Mouse (Mus musculus): ENCODE measurements around the gene Nemf.
"Not testable (repeated sequence)": the region's sequence is repeated elsewhere in the genome, so short reads cannot be mapped to it uniquely, and the experiment has no call there.

The Nemf gene

DNA sequence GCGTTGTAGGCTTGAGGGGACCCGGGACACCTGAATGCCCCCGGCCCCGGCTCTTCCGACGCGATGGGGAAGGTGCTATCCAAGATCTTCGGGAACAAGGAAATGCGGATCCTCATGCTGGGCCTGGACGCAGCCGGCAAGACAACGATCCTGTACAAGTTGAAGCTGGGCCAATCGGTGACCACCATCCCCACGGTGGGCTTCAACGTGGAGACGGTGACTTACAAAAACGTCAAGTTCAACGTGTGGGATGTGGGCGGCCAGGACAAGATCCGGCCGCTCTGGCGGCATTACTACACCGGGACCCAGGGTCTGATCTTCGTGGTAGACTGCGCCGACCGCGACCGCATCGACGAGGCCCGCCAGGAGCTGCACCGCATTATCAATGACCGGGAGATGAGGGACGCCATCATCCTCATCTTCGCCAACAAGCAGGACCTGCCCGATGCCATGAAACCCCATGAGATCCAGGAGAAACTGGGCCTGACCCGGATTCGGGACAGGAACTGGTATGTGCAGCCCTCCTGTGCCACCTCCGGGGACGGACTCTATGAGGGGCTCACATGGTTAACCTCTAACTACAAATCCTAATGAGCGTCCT is 15.9 kb upstream of the Nemf start:
- DNase-seq (ENCODE audit: low spot score), result peak; percentile 49

GRCm38 (mm10) chr12:69371854-69372671 is 15.1 kb upstream of the Nemf start, which contains the start of the genes Arf6 and Gm9887:
Gene Arf6 (plus strand): TSS chr12:69372150.
Gene Gm9887 (minus strand): TSS chr12:69372458.
- peak; percentile 96 for DNase-seq (ENCODE audit: low spot score)

GRCm38 (mm10) chr12:69371421-69371853 is 14.5 kb upstream of the Nemf start:
- DNase-seq (ENCODE audit: low spot score), result peak; percentile 85

GRCm38 (mm10) chr12:69370936-69371335 is 14.0 kb upstream of the Nemf start:
- peak; percentile 5 for DNase-seq (ENCODE audit: low spot score)

GRCm38 (mm10) chr12:69367557-69367956 is 10.6 kb upstream of the Nemf start:
- no peak for DNase-seq (ENCODE audit: low spot score)

- DNase-seq (ENCODE audit: low spot score), result peak; percentile 32
These were observed 9.5 kb upstream of the Nemf start for GRCm38 (mm10) chr12:69366424-69366823.

- no peak for DNase-seq (ENCODE audit: low spot score)
These were observed 8.8 kb upstream of the Nemf start for GRCm38 (mm10) chr12:69365757-69366156.

DNA sequence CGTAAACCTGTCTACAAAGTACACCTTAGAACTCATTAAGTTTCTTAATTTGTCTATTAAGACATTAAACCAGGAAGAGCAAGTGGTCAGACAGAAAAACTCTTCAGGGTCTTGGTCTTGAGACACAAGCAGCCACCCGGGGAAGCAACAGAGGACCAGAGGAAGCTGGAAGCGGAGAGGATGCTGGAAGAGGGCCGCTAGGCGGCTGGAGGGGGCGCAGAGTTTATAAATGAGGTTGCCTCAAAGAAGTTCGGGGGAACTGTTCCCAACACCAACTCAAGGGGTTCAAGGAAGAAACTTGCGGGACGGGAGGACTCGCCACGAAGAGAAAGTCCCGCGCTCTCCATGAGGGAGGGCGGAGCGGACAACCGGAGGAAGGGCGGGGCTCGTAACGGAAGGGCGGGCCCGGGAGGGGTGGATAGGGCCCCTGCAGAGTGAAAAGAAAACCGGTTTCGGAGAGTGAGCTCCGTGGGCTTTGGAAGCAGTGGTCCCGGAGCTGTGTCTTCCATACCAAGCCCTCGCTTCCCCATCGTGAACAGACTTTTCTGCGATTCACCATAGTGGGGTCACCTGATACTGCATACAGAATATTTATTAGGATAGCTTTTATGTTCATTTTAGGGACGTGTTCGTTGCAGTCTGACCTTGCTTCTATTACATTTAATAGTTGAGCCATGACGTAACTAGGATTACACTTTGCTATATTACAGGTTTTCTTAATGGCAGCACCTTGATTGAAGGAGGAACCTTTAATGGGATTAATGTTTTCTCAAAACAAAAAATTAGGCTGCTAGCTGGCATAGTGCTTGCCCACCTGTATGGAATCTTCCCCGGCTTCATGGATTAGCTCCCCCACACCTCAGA is 7.2 kb upstream of the Nemf start:
- peak; percentile 82 for DNase-seq (ENCODE audit: low spot score)

DNA sequence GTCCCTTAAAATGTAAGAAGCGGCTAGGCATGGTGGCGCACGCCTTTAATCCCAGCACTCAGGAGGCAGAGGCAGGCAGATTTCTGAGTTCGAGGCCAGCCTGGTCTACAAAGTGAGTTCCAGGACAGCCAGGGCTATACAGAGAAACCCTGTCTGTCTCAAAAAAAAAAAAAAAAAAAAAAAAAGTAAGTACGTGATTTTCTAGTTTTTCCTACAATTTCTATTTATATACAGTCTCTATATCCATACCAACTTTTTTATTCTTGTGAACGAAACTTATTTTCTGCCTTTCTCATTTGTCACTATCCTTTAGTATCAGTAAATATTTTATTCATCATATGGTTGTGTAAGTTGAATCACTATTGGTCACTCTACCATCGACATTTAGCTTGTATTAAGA is 6.1 kb upstream of the Nemf start:
- not testable (repeated sequence) for DNase-seq (ENCODE audit: low spot score)

GRCm38 (mm10) chr12:69362388-69362787 is 5.4 kb upstream of the Nemf start:
- peak; percentile 43 for DNase-seq (ENCODE audit: low spot score)

DNA sequence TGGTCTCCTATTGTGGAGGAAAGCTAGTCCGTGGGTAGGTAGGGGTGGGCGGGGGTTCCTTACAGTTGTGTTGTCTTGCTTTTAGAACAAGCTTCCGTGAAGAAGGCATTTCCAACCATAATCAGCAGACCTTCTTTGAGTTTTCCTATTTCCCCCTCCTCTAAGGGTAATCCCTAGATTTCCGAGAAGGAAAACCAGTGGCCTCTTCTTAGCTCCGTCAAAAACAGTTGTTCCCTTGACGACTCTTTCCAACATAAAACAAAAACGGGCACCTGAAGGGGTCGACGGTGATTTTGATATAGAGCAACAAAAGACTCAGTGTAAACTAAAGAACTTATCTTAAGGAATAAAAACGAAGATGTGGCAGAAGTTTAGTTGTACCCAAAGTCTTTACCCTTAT is 5.0 kb upstream of the Nemf start:
- DNase-seq (ENCODE audit: low spot score), result no peak

DNA sequence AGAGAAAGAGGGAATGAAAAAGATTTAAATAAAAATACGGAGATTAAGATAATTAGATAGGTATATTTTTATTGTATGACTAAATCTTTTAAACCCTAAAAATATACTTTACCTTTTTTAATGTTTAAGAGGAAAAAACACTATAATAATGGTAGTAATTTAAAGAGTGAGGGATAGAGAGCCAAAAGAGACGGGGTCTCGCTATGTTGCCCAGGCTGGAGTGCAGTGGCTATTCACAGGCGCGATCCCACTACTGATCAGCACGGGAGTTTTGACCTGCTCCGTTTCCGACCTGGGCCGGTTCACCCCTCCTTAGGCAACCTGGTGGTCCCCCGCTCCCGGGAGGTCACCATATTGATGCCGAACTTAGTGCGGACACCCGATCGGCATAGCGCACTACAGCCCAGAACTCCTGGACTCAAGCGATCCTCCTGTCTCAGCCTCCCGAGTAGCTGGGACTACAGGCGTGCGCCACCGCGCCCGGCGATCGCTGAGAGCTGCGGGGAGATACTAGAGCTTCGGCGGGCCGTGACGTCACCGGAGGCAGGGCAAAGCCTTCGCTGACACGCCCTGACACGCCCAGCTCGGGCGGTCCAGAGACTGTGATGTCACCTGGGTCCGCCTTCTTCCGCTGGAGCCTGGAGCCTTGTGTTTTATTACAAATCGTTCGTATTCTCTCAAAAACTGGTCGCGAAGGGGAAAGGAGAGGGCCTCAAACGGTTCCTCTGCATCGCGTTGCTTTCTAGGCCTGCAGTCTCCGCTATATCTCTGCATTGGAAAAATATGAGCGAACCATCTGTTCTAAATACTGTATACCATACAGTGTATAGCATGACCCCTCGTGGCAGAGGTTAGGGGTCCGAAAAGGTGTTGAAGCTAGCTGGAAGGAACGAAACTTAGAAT is 4.3 kb upstream of the Nemf start:
- peak; percentile 98 for DNase-seq (ENCODE audit: low spot score)

- DNase-seq (ENCODE audit: low spot score), result peak; percentile 82
These were observed 3.7 kb upstream of the Nemf start for GRCm38 (mm10) chr12:69360655-69360996.

- no peak for DNase-seq (ENCODE audit: low spot score)
These were observed 308 bp upstream of the Nemf start for GRCm38 (mm10) chr12:69357300-69357646.

DNA sequence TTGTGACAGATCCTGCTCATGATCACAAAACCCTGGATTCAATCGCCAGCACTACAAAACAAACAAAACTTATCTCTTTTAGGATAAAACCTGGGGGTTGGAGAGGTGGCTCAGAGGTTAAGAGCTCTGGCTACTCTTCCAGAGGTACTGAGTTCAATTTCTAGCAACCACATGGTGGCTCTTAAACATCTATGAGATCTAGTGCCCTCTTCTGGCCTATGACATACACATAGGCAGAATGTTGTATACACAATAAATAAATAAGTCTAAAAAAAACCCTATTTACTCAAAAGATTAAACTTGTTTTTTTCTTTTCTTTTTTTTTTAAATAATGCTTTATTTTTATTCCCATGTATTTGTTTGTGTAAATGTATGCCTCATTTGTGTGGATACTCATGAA is 5.3 kb downstream of the Nemf start:
- no peak for DNase-seq (ENCODE audit: low spot score)

- no peak for DNase-seq (ENCODE audit: low spot score)
These were observed 7.0 kb downstream of the Nemf start for GRCm38 (mm10) chr12:69349928-69350327.

DNA sequence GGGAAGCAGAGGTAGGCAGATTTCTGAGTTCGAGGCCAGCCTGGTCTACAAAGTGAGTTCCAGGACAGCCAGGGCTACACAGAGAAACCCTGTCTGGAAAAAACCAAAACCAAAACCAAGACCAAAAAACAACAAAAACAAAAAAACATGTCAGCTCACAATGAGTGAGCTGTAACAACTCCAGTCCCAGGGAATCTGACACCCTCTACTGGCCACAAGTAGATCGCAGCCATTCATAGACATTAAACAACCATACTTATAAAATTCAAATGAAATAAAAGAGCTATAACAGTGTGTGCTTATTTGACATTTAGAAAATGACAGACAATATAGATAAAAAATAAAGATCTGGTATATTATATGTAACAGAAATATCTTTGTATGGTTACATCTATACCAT is 23.4 kb downstream of the Nemf start:
- DNase-seq (ENCODE audit: low spot score), result peak; percentile 55

DNA sequence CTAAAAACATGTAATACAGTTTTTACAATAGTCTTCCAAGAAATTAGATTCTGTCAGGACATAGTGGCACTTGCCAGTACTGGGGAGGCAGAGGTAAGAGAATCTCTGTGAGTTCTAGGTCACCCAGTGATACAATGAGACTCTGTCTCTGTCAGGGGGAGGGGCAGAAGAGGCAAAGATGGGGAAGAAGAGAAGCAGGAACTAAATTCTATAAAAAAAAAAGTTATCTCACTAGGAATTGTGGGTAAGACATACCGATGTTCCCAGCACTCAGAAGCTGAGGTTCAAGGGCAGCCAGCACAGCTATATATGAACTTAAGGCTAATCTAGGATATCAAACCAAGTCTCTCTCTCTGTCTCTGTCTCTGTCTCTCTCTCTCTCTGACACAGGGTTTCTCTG is 24.8 kb downstream of the Nemf start:
- DNase-seq (ENCODE audit: low spot score), result no peak

DNA sequence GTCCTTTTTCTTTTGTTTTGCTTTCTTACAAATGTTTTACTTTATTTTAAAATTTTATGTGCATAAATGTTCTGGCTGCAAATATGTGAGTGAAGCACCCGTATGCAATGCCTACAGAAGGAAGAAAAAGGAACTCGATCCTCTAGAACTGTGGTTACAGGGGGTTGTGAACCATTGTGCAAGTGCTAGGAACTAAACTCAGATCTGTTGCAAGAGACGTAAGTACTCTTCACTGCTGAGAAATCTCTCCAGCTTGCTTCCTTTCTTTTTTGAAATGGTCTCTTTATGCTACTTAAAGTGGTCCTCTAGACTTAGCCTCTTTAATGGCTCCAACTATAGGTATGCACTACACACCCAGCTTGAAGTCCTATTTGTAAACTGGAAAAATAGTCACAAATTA is 25.8 kb downstream of the Nemf start:
- no peak for DNase-seq (ENCODE audit: low spot score)

DNA sequence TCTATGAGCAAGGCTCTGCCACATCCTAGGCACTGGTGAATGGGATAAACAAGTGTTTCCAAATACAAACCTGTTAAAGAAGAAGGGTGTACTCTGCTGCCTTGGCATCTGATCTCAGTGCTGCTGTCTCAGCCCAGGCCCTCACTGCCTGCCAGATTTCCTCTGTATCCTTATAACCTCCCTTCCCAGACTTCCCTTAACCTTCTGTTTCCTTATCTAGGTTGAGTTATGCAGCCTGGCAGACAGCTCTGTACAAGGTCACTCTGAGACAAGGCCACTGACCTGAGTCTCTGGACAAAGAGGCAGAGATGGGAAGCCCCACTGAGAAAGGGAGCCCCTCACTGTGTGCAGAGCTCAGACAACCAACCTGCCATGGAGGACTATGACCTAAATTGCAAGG is 38.5 kb downstream of the Nemf start:
- no peak for DNase-seq (ENCODE audit: low spot score)

DNA sequence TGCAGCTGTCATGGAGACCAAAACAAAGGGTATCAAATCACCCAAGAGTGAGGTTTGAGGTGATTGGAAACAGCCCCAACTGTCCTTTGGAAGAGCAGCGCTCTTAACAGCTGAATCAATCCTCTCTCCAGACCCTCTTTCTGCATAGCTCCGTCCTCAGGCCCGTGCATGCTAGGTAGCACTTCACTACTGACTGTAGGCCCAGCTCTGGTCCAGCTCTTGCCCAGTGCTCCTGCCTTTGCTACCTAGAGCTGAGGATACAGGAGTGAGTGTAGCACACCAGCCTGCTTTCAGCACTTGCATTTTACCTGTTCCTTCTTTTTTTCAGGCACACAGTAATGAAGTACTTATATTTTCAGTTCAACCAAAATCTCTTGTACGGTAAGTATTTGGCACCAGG is 47.3 kb downstream of the Nemf start:
- no peak for DNase-seq (ENCODE audit: low spot score)

GRCm38 (mm10) chr12:69306333-69306732 is 50.6 kb downstream of the Nemf start:
- no peak for DNase-seq (ENCODE audit: low spot score)

Measured in embryo, embryonic 10.5 days (tissue).